Mouse (Mus musculus): ENCODE data around the gene Fasn. TPM values are rescaled to one million over a fixed set of nuclear protein-coding genes. Genes with fewer than 3 reads are reported as not detected.
"Not testable (repeated sequence)": the region's sequence is repeated elsewhere in the genome, so short reads cannot be mapped to it uniquely, and the experiment has no call there.

Gene Fasn
- polyA plus RNA-seq (2017; shearing (Covaris generic)), result 10 to 100 TPM; 28.8 to 40.3 TPM

DNA sequence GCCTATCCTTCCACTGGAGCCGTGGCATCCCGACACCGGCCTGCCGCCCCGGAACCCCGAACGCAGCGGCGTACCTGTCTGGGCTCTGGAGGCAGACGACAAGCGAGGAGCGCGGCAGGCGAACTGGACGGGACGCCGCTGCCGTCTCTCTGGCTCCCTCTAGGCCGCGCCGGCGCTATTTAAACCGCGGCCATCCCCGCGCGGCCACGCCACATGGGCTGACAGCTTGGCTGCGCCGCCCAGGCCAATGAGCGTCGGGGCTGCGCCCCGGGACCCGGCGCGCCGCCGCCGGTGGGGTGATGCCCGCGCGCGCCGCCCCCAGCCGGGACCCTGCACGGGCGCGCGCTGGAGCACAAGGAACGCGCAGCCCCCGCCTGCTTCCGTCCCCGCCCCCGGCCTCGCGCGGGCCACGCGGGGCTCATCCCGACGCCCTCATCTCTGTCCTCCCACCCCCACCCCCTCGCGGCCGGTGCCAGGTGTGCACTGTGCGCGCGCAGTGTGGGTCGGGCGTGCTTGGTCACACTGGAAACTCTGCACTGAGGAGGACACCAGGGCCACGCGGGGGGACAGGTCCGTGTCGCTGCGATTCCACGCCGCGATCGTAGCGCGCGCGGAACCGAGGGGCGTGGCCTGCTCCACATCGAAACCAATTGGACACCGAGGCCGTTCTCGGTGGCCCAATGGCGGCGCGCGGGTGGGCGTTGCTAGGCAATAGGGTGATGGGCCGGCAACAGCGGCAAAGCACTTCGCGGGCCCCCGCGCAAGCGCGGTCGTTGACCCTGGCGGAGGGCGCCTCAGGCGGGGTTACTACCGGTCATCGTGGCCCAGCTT lies at the start of gene Fasn:
Fasn (minus strand) TSS at position 592 of the 831 bp plus-strand sequence.
- peak; percentile 76 for ATAC-seq

- no peak for ATAC-seq
These were observed 48.9 kb upstream of the Fasn start for GRCm38 (mm10) chr11:120873206-120873605.

- ATAC-seq, result no peak
These were observed 47.2 kb upstream of the Fasn start for GRCm38 (mm10) chr11:120871521-120871920.

DNA sequence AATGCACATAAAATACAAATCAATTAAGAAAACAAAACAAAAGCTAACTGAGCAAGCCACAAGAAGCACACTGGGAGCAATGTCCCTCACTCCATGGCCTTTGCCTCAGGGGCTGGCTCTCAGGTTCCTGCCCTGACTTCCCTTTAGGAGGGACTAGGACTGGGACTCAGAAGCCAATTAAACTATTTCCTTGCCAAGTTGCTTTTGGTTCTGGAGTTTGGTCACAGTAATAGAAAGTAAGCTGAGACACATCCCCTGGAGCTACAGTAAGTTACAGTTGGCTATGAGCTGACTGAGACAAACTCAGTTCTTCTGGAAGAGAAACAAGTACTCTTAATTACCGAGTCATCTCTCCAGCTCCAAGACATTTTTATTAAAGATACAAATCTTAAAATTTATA lies 41.5 kb upstream of the Fasn start:
- ATAC-seq, result no peak

- ATAC-seq, result no peak
These were observed 38.5 kb upstream of the Fasn start for GRCm38 (mm10) chr11:120862819-120863218.

- not testable (repeated sequence) for ATAC-seq
These were observed 31.6 kb upstream of the Fasn start for GRCm38 (mm10) chr11:120855938-120856337.

- ATAC-seq, result no peak
These were observed 29.4 kb upstream of the Fasn start for GRCm38 (mm10) chr11:120853788-120854187.

DNA sequence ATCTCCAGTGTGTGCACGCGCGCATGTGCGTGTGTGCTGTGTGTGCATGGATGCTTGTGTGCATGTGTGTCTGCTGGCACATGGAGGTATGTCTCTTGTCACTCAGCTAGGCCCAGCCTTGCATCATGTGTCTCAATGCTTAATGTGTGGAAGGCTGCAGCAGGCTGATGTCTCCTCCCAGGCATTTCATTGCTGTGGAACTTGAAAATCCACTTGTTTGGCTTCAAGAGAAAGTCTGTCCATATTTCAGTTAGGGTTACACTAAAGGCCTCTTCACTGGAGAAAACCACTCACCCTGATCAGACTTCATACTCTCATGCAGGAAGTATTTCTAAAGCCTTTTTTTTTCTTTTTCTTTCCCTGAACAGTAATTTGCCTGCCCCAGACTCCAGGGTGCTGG lies 28.8 kb upstream of the Fasn start:
- ATAC-seq, result no peak

GRCm38 (mm10) chr11:120852083-120852935 lies 28.0 kb upstream of the Fasn start:
- ATAC-seq, result no peak

- ATAC-seq, result peak; percentile 33
These were observed 27.2 kb upstream of the Fasn start for GRCm38 (mm10) chr11:120851582-120851981.

DNA sequence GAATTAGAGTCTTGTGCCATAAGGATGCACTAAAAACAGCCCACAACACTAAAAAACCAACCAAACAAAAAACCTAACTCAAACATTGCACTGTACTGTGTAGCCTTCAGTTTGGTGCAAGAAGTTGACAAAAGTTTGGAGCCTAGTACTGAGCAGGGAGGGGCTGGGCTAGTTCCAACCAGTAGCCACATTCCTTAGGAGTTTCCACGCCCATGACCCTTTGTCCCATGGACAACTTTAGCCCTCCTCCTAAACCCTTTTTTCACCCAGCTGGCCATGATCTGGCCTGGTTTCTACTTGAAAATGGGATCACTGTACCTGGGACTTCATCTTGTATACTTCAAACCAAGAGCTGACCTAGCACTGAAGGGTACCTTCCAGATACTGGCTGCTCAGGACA lies 26.8 kb upstream of the Fasn start:
- no peak for ATAC-seq

DNA sequence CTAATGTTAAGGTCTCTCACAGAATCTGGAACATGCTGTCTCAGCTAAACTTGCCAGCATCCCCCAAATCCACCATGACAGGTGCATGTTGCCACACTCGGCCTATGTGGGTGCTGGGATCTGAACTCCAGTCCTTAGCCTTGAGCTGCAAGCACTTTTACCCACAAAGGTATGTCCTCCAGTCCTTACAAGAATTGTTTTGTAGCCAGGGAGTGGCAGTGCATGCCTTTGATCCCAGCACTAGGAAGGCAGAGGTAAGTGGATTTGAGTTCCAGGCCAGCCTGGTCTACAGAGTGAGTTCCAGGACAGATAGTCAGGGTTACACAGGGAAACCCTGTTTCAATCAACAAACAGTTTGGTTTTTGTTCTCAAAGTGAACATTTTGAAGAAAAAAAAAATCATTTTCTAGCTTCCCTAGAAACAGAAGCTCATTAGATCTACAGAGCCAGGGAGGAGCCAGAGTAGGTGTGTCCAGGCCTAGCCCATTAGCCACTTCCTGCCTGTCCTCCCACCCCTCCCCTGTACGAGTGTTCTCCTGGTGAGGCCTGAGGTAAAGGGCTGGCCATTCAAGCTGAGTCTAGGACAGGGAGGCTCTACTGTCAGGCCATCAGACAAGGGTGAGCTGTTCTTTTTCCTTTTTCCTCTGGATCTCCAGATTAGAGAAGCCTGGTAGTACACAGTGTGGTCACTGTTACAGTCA lies 26.1 kb upstream of the Fasn start:
- peak; percentile 84 for ATAC-seq

GRCm38 (mm10) chr11:120846725-120847475 lies 22.6 kb upstream of the Fasn start:
- no peak for ATAC-seq

DNA sequence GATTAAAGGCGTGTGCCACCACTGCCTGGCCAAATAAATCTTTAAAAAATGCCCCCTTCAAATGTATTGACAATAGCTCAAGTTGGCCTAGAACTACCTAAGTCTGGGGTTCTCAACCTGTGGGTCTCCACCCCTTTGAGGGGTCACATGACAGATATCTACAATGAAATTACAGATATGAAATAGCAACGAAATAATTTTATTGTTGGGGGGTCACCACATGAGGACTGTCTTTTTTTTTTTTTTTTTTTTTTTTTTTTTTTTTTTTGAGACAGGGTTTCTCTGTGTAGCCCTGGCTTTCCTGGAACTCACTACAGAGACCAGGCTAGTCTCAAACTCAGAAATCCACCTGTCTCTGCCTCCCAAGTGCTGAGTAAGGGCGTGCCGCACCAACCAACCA lies 20.0 kb upstream of the Fasn start:
- no peak for ATAC-seq

DNA sequence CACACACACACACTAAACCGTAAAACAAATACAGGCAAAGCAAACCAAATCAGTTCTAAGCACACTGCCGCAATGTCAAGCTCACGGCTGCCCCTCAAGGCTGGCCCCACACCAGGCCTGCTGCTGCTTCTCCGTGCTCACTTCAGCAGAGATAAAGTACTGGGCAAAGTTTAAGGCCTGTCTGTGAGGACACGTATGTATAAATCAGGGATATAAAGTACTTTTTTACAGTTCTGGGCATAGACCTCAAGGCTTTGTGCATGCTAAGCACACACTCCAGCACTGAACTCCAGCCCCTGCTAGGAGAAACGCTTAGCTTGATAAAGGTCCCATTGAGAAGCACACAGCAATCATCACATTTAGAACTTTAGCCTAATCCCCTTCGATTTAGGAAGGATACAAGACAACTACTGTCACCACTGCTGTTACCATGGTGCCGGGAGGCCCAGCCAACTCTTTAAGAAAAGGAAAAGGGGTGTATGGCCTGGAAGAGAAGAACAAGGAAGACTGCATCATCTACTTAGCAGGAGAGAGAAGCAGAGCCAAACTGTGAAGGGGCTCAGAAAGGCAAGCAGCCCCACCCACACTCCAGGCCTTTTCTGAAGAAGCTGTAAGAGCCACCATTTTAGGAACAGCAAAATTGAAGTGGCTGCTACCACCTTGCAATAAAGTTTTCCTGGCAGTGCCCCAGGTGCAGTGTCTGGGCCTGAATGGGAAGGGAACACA lies 9.4 kb upstream of the Fasn start:
- ATAC-seq, result no peak

GRCm38 (mm10) chr11:120832962-120833361 lies 8.6 kb upstream of the Fasn start:
- not testable (repeated sequence) for ATAC-seq

DNA sequence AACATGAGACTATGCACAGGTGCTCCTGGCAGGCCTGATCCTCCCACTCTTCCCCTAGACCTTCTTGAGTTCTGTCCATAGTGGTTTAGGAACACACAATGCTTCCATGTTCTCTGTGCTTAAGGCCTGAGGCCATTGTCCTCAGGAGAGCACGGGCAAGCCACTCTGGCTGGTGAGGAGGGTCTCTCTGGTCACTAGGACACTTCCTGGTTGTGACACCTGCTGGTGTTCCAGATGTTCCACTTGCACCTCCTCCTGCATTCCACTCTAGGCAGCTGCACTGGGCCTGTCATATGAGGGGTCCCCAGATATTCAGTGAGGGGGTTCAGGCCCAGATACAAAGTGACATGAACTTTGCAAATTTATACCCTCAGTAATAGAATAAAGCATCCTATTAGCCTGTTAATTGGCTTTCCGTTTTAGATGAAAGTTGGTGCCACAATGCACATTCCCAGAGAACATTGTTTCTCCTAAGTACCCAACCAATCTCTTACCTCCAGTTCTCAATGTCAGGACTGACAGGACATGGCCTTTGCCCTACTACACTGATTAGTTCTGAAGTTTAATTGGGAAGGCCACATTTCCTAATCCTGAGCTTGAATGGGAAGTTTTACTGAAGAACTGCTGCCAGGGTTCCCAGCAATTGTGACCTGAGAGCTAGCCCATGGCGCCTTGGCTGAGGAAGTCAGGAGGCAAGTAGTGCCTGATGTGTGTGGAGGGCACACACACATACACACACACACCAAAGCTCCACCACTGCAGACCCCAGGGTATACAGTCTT lies 7.5 kb upstream of the Fasn start:
- ATAC-seq, result no peak

DNA sequence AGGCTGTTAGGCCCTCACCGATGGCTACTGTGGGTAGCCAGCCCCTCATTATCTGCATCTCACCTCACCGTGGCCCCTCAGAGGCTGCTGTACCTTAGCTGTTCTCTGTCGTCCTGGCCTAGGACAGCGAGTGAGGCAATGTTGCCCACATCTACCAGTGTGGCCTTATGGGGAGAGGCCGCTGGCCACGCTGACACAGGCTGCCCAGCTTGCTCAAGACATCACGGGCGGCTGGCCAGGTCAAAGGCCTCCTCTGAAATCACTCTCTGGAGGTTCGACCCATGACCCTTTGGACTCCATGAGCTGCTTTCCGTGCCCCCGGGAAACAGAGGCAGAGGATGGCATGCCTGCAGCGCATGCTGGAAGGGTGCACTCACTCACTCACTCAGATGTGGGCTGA lies 6.3 kb upstream of the Fasn start:
- ATAC-seq, result no peak

GRCm38 (mm10) chr11:120829757-120830532 lies 5.6 kb upstream of the Fasn start:
- ATAC-seq, result no peak

GRCm38 (mm10) chr11:120828416-120828815 lies 4.1 kb upstream of the Fasn start:
- no peak for ATAC-seq
